15 mouse cellular contexts compared by ENCODE assay signal in genomic region chr14:79504246-79505006, GRCm38 (mm10). TPM values are rescaled to one million over a fixed set of nuclear protein-coding genes. Genes with fewer than 3 reads are reported as not detected.
DNase-seq lines count a peak whose midpoint lies in the region; ATAC-seq and TF ChIP-seq lines count a peak whose summit lies in the region.
"Had no signal": no experiment of that assay in that cellular context is flagged by ENCODE, and none has a peak within 500 bp of the region (broad histone marks: within the 10 kb centered on the region; RNA-seq: fewer than 3 reads in every experiment).

No protein-coding gene starts in this region.

- no peaks in the 10 kb centered on the region for H3K36me3 ChIP-seq in heart, embryonic 14.5 days (ENCODE audit: control insufficient read depth, insufficient read depth, low read length)
- peaks cover 4% of the 10 kb centered on the region; the same call in 1 of the 2 replicates for H3K36me3 ChIP-seq in heart, embryonic 10.5 days
- peaks cover 8% of the 10 kb centered on the region for H3K36me3 ChIP-seq in liver, embryonic 12.5 days
- H3K36me3 ChIP-seq in liver, embryonic 11.5 days (ENCODE audit: control insufficient read depth, insufficient read depth, low read length) = no peaks in the 10 kb centered on the region
- H3K36me3 ChIP-seq in embryonic facial prominence, embryonic 15.5 days = 0 out of 2 replicates have a peak, but pooled peaks cover 6% of the 10 kb centered on the region
- H3K36me3 ChIP-seq in small intestine, adult 2 months (ENCODE audit: control insufficient read depth, insufficient read depth, low read length) = no peaks in the 10 kb centered on the region
- H3K36me3 ChIP-seq: forebrain, embryonic 12.5 days had no signal

- no peak overlapping the region for H3K9ac ChIP-seq in heart, embryonic 14.5 days (ENCODE audit: low read length)
- 0 out of 2 replicates have a peak overlapping the region, but pooled peaks have one; percentile 30 for H3K9ac ChIP-seq in liver, embryonic 12.5 days
- H3K9ac ChIP-seq in liver, embryonic 11.5 days (ENCODE audit: low read depth, low read length) = no peak overlapping the region
- H3K9ac ChIP-seq in embryonic facial prominence, embryonic 15.5 days = no peak overlapping the region
- H3K9ac ChIP-seq: forebrain, embryonic 12.5 days; liver, embryonic 14.5 days had no signal

- H3K4me1 ChIP-seq in heart, embryonic 14.5 days (ENCODE audit: control insufficient read depth in 2 of 2, insufficient read depth in 2 of 2, low read length in 2 of 2) = peaks cover 12 to 14% of the 10 kb centered on the region in 2 experiments
- peaks cover 16% of the 10 kb centered on the region for H3K4me1 ChIP-seq in heart, embryonic 10.5 days
- peaks cover 95% of the 10 kb centered on the region for H3K4me1 ChIP-seq in liver, embryonic 12.5 days
- H3K4me1 ChIP-seq in liver, embryonic 11.5 days (replicated peaks; ENCODE audit: control insufficient read depth, insufficient read depth, low read length) = peaks cover 27% of the 10 kb centered on the region
- peaks cover 7% of the 10 kb centered on the region; the same call in 1 of the 2 replicates for H3K4me1 ChIP-seq in embryonic facial prominence, embryonic 15.5 days
- H3K4me1 ChIP-seq in small intestine, adult 2 months (ENCODE audit: control insufficient read depth, insufficient read depth, insufficient read length, low read length) = peaks cover 25% of the 10 kb centered on the region
- H3K4me1 ChIP-seq: forebrain, embryonic 12.5 days had no signal

- ATAC-seq in heart, embryonic 14.5 days (ENCODE audit: insufficient number of reproducible peaks, insufficient read depth, low FRiP score, low read depth) = no peak
- no peak for ATAC-seq in liver, embryonic 12.5 days
- ATAC-seq in liver, embryonic 11.5 days (replicated peaks; ENCODE audit: low FRiP score) = no peak
- ATAC-seq in embryonic facial prominence, embryonic 15.5 days (ENCODE audit: insufficient number of reproducible peaks, low FRiP score, low TSS enrichment, low read depth) = no peak

- H3K27ac ChIP-seq in heart, embryonic 14.5 days (replicated peaks in 1 of 2; ENCODE audit: control insufficient read depth in 1 of 2, insufficient read depth in 1 of 2, low read depth in 2 of 2, low read length in 2 of 2) = peak overlapping the region; percentile 71 to 75
- no peak overlapping the region for H3K27ac ChIP-seq in heart, embryonic 10.5 days
- peak overlapping the region; percentile 88; the same call in 1 of the 2 replicates for H3K27ac ChIP-seq in liver, embryonic 12.5 days
- H3K27ac ChIP-seq in liver, embryonic 11.5 days (ENCODE audit: low read depth, low read length) = no peak overlapping the region
- 0 out of 2 replicates have a peak overlapping the region, but pooled peaks have one; percentile 5 for H3K27ac ChIP-seq in embryonic facial prominence, embryonic 15.5 days (replicated peaks)
- peak overlapping the region; percentile 38; the same call in 1 of the 2 replicates for H3K27ac ChIP-seq in small intestine, adult 2 months (ENCODE audit: insufficient read depth, low read depth, low read length)
- H3K27ac ChIP-seq: forebrain, embryonic 12.5 days; left cerebral cortex, adult 2 months had no signal

- H3K4me3 ChIP-seq in heart, embryonic 14.5 days (ENCODE audit: control insufficient read depth in 1 of 2, insufficient read depth in 1 of 2, low read depth in 1 of 2, low read length in 2 of 2) = no peak overlapping the region
- no peak overlapping the region for H3K4me3 ChIP-seq in heart, embryonic 10.5 days
- no peak overlapping the region for H3K4me3 ChIP-seq in liver, embryonic 12.5 days
- H3K4me3 ChIP-seq in liver, embryonic 11.5 days (ENCODE audit: low read depth, low read length) = no peak overlapping the region
- H3K4me3 ChIP-seq in embryonic facial prominence, embryonic 15.5 days (replicated peaks) = no peak overlapping the region
- H3K4me3 ChIP-seq in small intestine, adult 2 months (ENCODE audit: low read depth, low read length) = no peak overlapping the region
- H3K4me3 ChIP-seq: forebrain, embryonic 12.5 days; left cerebral cortex, adult 2 months had no signal

- no peak overlapping the region for H3K4me2 ChIP-seq in heart, embryonic 14.5 days (ENCODE audit: low read length)
- no peak overlapping the region for H3K4me2 ChIP-seq in liver, embryonic 12.5 days
- H3K4me2 ChIP-seq in liver, embryonic 11.5 days = no peak overlapping the region
- H3K4me2 ChIP-seq in embryonic facial prominence, embryonic 15.5 days (replicated peaks) = no peak overlapping the region
- H3K4me2 ChIP-seq: forebrain, embryonic 12.5 days; midbrain, embryonic 11.5 days had no signal

- no peaks in the 10 kb centered on the region for H3K27me3 ChIP-seq in heart, embryonic 14.5 days (ENCODE audit: control insufficient read depth, insufficient read depth, low read length)
- H3K27me3 ChIP-seq in heart, embryonic 10.5 days (ENCODE audit: insufficient read depth, poor library complexity, severe bottlenecking) = no peaks in the 10 kb centered on the region
- H3K27me3 ChIP-seq in liver, embryonic 12.5 days (replicated peaks) = no peaks in the 10 kb centered on the region
- H3K27me3 ChIP-seq in liver, embryonic 11.5 days (replicated peaks; ENCODE audit: control insufficient read depth, insufficient read depth, low read length) = no peaks in the 10 kb centered on the region
- H3K27me3 ChIP-seq in embryonic facial prominence, embryonic 15.5 days = no peaks in the 10 kb centered on the region
- H3K27me3 ChIP-seq in small intestine, adult 2 months (ENCODE audit: control insufficient read depth, insufficient read depth, low read length) = no peaks in the 10 kb centered on the region
- H3K27me3 ChIP-seq: forebrain, embryonic 12.5 days had no signal

- no peak for TF ChIP-seq CTCF in small intestine, adult 2 months (IDR thresholded peaks at IDR 0.05; ENCODE audit: extremely low read depth, insufficient read length, insufficient replicate concordance, low read depth, low read length)

- no peak for DNase-seq in heart, embryonic 10.5 days (ENCODE audit: low spot score)
- no peak for DNase-seq in liver, embryonic 11.5 days (ENCODE audit: low spot score)
- DNase-seq in layer of hippocampus, adult 9-10 months (ENCODE audit: low spot score) = no peak
- DNase-seq: cerebellum, adult 9-10 months; kidney, postnatal 4 days; thymus, postnatal 4 days had no signal

- H3K9me3 ChIP-seq in heart, embryonic 14.5 days (ENCODE audit: control insufficient read depth, low read length) = no peaks in the 10 kb centered on the region
- H3K9me3 ChIP-seq in heart, embryonic 10.5 days = no peaks in the 10 kb centered on the region
- no peaks in the 10 kb centered on the region for H3K9me3 ChIP-seq in liver, embryonic 12.5 days (replicated peaks)
- no peaks in the 10 kb centered on the region for H3K9me3 ChIP-seq in liver, embryonic 11.5 days (ENCODE audit: control insufficient read depth, low read length)
- H3K9me3 ChIP-seq in embryonic facial prominence, embryonic 15.5 days (replicated peaks) = no peaks in the 10 kb centered on the region
- H3K9me3 ChIP-seq: forebrain, embryonic 12.5 days had no signal

- 89% methylated on average over 7 of the region's 7 CpGs for WGBS in heart, embryonic 14.5 days
- WGBS in heart, embryonic 10.5 days = 91% methylated on average over 7 of the region's 7 CpGs
- 89% methylated on average over 7 of the region's 7 CpGs for WGBS in liver, embryonic 12.5 days (ENCODE audit: insufficient replicate concordance)
- WGBS in liver, embryonic 11.5 days = 92% methylated on average over 7 of the region's 7 CpGs
- 94% methylated on average over 7 of the region's 7 CpGs for WGBS in embryonic facial prominence, embryonic 15.5 days
- 88% methylated on average over 7 of the region's 7 CpGs for WGBS in small intestine, adult 2 months

- no peak for TF ChIP-seq POLR2A in small intestine, adult 2 months (IDR thresholded peaks at IDR 0.05; ENCODE audit: low read depth, low read length)

RNA-seq across cellular contexts. Expression of gene Wbp4, which starts 23.1 kb away (rescaled TPM):
- 27.0 and 29.2 TPM in 2 replicates for polyA plus RNA-seq in heart, embryonic 14.5 days (2014; fragmentation: Nextera tagmentation; extraction: Ambion mirVana)
- polyA plus RNA-seq in heart, embryonic 10.5 days (2016; fragmentation: Nextera tagmentation; extraction: Ambion mirVana) = 28.4 and 33.6 TPM in 2 replicates
- polyA plus RNA-seq in liver, embryonic 12.5 days (2016; fragmentation: Nextera tagmentation; extraction: Ambion mirVana) = 22.4 and 23.5 TPM in 2 replicates
- polyA plus RNA-seq in liver, embryonic 11.5 days (2014; fragmentation: Nextera tagmentation; extraction: Ambion mirVana) = 35.8 and 38.7 TPM in 2 replicates
- 44.2 and 45.2 TPM in 2 replicates for polyA plus RNA-seq in embryonic facial prominence, embryonic 15.5 days (2015; fragmentation: Nextera tagmentation; extraction: Ambion mirVana)
- 0.98 and 2.0 TPM in 2 replicates for polyA plus RNA-seq in small intestine, adult 2 months (2012; rRNA removed)

RNA-seq across cellular contexts. Expression of gene Elf1, which starts 23.4 kb away (rescaled TPM):
- 11.0 and 12.0 TPM in 2 replicates for polyA plus RNA-seq in heart, embryonic 14.5 days (2014; fragmentation: Nextera tagmentation; extraction: Ambion mirVana)
- 7.4 and 7.5 TPM in 2 replicates for polyA plus RNA-seq in heart, embryonic 10.5 days (2016; fragmentation: Nextera tagmentation; extraction: Ambion mirVana)
- 18.9 and 21.2 TPM in 2 replicates for polyA plus RNA-seq in liver, embryonic 12.5 days (2016; fragmentation: Nextera tagmentation; extraction: Ambion mirVana)
- polyA plus RNA-seq in liver, embryonic 11.5 days (2014; fragmentation: Nextera tagmentation; extraction: Ambion mirVana) = 22.7 and 25.3 TPM in 2 replicates
- 16.4 and 18.5 TPM in 2 replicates for polyA plus RNA-seq in embryonic facial prominence, embryonic 15.5 days (2015; fragmentation: Nextera tagmentation; extraction: Ambion mirVana)
- 6.4 and 20.1 TPM in 2 replicates for polyA plus RNA-seq in small intestine, adult 2 months (2012; rRNA removed)

RNA-seq across cellular contexts. Expression of gene Kbtbd6, which starts 52.8 kb away (rescaled TPM):
- 1.4 and 1.7 TPM in 2 replicates for polyA plus RNA-seq in heart, embryonic 14.5 days (2014; fragmentation: Nextera tagmentation; extraction: Ambion mirVana)
- 2.9 and 3.8 TPM in 2 replicates for polyA plus RNA-seq in heart, embryonic 10.5 days (2016; fragmentation: Nextera tagmentation; extraction: Ambion mirVana)
- polyA plus RNA-seq in liver, embryonic 12.5 days (2016; fragmentation: Nextera tagmentation; extraction: Ambion mirVana) = 3.9 TPM in 2 replicates
- polyA plus RNA-seq in liver, embryonic 11.5 days (2014; fragmentation: Nextera tagmentation; extraction: Ambion mirVana) = 4.1 and 4.3 TPM in 2 replicates
- polyA plus RNA-seq in embryonic facial prominence, embryonic 15.5 days (2015; fragmentation: Nextera tagmentation; extraction: Ambion mirVana) = 2.4 and 2.7 TPM in 2 replicates
- polyA plus RNA-seq in small intestine, adult 2 months (2012; rRNA removed) = 0.65 and 0.66 TPM in 2 replicates
- polyA plus RNA-seq: CD4-positive, CD25-positive, alpha-beta regulatory T cell, adult 4 months had no signal

Comparison
In these comparisons a context has a peak if more than half of its experiments do, and no peak if none do; other contexts are left out.
1. H3K27ac ChIP-seq: peak in heart, embryonic 14.5 days (2 of 2), liver, embryonic 12.5 days (single experiment), embryonic facial prominence, embryonic 15.5 days (single experiment) and small intestine, adult 2 months (single experiment); none in heart, embryonic 10.5 days (single experiment) and liver, embryonic 11.5 days (single experiment).